Mouse (Mus musculus) mature B cell (primary cell): ENCODE measurements around the gene Ampd1.

ENCODE experiments used
- in situ Hi-C: fragments of 300-500 bp; cut with MboI; formaldehyde crosslinking; loops from 2 replicates; pipeline ENCODE4 v1.14.3; 2019

Gene Ampd1

DNA sequence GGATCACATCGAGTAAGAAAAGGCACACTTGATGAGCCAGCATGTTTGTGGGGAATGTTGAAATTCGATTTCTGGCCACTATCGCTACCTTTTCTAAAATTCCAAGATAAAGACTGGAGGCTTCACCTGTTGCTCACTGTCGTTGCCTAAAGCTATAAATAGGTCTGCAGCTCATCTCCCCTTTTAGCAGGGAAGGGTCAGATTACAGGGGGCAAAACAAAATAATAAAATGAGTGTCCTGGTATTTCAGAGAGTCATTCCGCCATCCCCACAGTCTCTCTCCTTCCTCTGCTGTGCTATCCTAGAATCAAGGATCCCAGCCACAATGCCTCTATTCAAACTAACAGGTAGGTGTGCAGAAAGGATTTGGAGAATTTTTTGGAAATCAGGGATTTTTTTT lies at the start of gene Ampd1:
Gene Ampd1, plus strand, starts transcription at position 244 of the 400 bp plus-strand sequence.
- in situ Hi-C loops = no loop called here

DNA sequence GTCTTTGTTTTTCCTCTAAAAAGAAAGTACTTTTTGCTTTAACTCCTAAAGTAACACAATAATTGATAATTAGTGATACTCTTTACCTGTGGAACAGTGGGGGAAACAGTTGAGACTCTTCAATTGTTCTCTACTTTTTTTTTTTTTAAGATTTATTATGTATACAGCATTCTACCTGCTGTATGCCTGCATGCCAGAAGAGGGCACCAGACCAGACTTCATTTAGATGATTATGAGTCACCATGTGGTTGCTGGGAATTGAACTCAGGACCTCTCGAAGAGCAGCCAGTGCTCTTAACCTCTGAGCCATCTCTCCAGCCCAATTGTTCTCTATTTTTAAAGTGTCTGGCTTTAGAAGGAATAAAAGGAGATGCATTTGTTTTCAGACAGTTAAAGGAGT lies 47.6 kb upstream of the Ampd1 start:
- in situ Hi-C loops = no loop called here

DNA sequence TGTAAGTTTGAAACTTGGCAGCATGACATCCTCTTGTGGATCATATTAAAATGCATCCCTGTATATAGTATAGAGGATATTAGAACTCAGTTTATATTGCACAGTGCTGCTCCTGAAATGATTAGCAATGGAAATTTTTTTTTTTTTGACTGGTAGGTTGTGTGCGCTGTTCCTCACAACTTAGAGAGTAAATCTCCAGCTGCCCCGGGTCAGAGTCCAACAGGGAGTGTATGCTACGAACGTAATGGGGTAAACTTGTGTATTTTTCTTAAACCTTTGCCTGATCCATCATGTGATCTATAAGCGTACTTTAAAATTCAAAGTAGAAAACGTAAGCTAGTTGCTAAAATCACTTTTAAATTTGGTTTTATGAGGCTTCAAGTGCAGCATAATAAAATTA lies 33.5 kb upstream of the Ampd1 start:
- in situ Hi-C loops = no loop called here

DNA sequence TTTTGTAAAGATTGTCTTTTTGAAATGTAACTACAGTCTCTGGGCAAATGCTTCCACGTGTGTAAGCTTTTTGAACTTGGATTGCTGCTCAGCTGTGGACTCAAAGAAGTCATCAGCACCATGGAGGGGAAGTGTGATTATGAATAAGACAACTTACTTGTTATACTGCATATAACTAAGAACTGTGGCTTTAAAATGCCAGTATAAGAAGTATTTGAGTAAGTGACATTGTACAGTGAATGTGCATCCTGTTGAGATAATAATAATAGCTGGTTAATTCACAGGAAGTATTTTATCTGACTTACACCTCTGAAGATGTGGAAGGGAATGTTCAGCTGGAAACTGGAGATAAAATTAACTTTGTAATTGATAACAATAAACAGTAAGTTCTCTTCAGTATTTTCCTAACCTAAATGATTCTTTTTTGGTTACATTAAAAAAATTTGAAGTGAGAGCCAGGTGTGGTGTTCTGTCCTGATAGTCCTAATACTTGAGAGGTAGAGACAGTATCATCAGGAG lies 32.9 kb upstream of the Ampd1 start:
- in situ Hi-C loops = no loop called here

DNA sequence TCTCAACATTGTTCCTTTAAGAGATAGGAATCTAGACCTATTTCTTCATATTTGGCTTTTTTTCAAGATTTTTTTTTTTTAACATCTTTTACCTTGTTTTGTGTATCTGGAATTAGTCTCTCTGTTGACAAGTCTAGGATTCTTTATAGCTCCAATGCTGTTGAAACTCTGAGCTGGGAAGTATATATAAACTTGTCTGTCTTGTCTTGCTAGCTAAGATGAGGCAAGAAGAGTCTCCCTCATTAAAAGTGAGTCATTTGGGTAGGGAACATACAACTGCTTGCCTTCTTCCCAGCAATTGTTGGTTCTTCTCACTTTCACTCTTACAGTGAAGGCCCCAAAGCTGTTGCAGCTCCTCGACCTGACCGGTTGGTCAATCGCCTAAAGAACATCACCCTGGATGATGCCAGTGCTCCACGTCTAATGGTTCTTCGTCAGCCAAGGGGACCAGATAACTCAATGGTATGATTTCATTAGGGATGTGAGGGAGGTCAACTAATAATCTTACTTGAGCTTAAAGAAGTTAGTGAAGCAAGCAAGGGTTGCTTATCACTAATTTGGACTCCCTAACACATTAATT lies 17.7 kb upstream of the Ampd1 start:
- in situ Hi-C loops = no loop called here

DNA sequence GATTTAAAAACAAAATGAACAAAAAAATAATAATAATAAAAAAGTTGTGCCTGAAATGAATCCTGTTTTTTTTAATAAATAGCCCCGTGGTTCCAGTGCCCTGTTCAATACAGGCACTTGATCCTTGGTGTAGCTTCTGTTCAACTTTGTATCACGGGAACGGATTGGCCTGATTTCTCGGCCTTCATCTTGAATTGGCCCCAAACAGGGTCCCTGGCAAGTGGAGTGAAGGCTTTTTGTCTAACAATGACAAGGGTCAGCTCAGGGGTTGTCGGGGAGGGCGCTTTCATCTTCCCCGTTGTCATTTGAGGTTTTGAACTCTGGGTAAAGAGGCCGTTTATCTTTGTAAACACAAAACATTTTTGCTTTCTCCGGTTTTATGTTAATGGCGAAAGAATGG lies 16.1 kb upstream of the Ampd1 start:
- in situ Hi-C loops = no loop called here

DNA sequence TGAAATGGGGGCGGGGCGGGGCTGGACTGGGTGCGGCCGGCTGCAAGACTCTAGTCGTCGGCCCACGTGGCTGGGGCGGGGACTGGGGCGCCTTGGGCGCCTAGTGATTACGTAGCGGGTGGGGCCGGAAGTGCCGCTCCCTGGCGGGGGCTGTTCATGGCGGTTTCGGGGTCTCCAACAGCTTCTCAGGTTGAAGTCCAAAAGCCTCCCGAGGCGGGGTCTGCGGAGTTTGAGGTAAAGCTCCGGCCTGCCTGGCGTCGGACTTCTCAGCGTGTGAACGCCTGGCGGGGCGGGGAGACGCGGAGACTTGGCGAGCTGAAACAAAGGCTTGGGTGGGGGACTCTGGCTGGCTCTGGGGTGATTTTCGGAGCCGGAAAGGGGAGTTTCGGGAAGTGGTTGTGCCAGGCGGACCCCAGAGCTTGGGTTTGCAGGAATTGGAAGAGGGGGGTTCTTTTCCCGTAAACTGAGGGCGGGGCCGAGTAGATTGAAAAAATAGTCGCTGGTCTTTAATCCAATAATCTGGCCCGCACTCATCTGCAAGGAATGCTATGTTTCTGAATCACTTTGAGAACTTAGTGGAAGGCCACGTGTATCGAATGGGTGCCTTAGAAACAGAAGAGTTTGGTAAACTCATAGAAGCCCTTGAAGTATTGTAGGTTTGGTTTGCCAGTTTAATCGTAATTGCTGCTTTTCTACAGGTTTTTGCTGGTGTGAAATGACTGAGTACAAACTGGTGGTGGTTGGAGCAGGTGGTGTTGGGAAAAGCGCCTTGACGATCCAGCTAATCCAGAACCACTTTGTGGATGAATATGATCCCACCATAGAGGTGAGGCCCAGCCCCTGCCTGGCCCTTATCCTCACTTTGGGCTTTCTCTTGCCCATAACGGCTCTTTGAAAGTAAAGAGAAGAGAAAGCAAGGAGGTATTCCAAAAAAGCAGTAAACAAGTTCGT lies 15.3 kb upstream of the Ampd1 start, which contains the start of gene Nras:
Gene Nras, plus strand, starts transcription at position 79 of the 951 bp plus-strand sequence.
- in situ Hi-C loops = no loop called here

DNA sequence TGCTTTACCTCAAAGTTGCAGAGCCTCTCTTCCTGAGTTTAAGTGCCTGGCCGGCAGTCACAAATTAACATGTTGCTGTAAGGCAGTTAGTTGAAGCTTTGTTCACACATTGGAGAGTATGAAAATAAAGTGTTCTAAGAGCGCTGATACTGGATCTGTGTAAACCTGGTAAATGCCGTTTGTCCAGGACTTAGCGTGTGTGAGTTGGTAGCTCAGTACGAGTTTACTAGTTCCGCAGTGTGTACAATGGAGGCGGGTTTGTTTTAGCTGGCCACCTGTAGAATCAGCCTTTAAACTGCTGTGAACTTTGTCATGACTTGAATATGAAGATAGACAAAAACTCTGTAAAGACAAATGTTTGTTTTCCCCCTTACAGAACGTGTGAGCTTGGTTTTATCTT lies 6.9 kb upstream of the Ampd1 start:
- in situ Hi-C loops = no loop called here

DNA sequence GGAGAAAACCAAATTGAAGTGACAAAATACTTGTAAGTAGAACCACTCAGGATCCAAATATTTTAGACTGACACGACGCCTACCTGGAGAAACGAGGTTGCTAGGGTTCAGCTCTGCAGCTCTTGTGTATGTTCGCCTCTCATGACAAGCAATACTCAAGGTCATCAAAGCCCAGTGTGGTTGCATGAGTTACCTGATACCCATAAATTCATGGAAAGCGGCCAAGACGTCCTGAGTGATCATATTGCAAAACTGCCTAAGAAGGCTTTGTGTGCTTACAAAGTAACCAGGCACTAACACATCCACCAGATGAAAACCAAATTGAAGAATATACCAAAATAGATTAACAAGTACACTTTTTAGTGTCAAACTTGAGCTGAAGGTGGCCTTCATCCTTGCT lies 4.8 kb upstream of the Ampd1 start:
- in situ Hi-C loops = no loop called here

DNA sequence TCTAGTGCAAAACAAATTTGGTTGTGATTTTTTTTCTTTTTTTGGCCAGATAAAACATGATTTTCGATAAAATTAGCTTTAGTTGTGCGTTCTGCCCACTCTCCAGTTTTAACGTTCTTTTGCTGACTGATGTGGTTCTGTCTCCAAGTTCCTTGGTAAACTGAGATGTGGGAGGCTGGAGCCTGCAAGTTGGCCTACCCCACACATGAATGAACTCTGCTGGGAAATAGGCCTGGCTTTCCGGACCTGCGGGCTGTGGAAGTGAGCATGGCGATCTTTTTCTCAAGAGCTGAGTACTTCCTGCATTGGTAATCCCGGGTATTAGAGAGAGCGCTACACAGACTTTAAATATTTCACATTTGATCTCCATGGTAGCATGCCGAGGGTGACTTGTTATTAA lies 2.1 kb downstream of the Ampd1 start:
- in situ Hi-C loops = no loop called here

DNA sequence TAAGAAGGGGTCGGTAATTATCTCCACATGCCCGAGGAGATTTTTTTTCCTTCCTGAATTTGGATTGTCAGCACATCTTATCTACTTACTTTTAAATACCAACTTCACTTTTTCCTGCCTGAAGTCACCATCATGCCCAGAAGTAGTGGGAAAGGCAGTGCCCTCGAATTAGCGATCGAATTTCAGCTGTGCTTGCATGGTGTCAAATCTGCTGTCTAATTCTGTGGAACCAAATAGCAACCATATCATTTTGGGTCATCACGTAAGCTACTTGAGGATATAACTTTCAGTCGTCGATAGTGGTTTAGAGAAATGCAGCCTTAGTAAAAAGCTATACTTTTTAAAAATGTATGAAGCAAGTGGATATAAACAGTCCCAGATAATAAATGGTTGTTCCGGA lies 2.7 kb downstream of the Ampd1 start:
- in situ Hi-C loops = no loop called here

DNA sequence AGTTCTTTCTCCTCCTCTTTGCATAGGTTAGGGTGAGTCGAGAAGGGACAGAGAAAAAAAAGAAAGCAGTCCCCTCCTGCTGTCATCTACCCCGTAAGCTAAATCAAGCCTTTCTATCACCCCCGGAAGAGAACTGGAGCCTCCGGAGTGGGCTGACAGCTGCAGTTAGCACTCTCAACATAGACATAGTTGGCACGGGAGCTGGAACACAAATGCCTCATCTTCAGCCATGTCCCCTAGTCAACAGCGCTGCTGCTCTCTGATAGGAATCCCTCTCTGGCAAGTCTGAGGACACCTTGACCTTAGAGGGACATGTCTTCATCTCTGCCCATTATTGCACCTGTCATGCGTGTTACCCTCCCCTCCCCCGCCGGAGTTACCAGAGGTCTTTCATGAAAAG lies 5.5 kb downstream of the Ampd1 start:
- in situ Hi-C loops = no loop called here

DNA sequence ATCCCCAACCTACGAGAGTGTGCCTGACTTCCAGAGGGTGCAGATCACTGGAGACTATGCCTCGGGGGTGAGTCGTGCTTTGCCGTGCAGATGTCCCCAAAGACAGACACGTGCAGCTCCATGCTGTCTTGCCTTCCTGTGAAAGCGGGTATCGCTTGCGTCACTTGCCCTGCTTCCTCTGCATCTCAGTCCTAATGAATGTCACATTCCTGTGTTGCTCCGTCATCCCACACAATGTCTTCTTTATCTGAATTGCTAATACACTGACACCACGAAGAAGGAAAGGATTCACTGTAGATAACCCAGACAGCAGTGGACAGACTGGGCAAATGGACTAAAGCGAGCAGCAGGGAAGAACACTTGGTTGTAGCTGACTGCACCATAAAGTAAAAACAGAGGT lies 7.2 kb downstream of the Ampd1 start:
- in situ Hi-C loops = no loop called here

DNA sequence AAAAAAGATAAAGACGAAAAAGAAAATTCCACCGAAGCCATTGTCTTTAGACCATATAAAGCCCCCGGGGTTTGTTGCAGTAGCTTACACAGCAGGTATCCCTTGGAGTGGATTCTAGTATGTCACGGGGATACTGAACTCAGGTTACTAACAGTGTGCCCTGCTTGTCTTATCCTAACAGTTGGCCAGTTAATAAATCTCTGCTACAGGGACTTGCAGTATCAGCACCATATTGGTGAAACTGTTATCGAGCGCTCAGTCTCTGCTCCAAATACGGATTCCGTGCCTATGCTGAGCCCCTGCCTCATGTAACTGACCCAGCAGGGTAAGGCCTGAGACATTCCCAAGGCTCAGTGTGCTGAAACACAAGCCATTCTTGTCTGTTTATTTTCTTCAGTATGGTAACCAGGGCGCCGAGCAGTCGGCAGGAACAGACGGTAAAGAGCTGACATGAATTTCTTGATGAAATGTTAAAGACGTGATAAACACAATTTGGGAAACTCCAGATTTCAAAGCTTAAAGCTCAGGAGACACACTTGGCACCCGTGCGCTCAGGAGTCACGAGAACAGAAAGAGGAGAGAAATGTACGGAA lies 8.1 kb downstream of the Ampd1 start:
- in situ Hi-C loops = no loop called here

DNA sequence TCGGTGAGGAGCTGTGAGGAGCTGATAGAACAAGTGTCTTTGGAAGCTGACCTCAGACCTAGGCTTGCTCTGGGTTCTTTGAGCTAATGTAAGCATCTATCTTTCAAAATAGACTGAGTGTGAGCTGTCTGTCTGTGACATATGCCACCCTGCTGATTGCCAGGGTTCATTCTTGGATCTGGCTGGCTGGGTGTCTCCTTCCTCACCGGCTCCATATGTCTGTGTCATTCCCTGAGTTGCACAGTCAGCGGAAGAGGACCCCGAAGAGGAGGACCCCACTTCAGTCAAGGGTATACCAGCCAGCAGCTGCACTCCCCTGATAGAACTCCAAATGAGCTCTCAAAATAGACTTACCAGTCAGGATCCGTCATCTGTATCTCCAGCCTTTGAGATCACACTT lies 8.9 kb downstream of the Ampd1 start:
- in situ Hi-C loops = no loop called here

DNA sequence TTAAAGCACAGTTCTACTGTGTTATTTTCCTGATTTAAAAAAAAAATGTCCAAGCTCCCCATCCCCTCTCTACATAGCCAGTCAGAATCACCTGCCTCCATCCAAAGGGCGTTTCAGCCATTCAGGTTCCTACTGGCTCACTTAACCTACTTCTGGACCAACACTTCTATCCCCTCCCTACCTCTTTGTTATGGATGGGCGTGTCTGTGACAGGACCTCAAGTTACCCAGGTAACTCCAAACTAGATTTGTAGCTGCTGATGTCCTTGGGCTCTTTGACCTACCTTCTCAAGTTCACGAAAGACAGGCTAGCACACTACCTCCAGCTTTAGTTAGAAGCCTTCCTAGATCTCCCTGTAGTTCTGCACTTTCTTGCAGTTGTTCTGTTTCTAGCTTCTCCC lies 12.2 kb downstream of the Ampd1 start:
- in situ Hi-C loops = no loop called here

DNA sequence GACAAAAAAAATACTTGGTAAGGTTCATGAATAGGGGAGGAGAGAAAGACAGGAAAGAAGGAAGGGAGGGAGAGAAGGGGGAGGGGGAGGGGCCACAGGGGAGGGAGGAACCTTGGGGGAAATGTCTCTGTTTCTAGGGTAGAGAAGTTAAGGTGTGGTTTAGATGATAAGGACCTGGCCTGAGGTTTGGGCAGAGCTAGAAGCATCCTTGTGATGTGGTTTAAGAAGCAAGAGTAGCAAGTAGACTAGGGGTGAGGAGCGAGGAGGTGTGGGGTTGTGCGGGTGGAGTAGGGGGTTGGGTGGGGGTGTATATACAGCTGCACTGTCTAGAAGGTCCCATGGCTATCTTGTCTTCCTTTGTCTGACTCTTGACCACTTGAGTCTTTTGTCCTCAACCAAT lies 17.9 kb downstream of the Ampd1 start:
- in situ Hi-C loops = no loop called here

DNA sequence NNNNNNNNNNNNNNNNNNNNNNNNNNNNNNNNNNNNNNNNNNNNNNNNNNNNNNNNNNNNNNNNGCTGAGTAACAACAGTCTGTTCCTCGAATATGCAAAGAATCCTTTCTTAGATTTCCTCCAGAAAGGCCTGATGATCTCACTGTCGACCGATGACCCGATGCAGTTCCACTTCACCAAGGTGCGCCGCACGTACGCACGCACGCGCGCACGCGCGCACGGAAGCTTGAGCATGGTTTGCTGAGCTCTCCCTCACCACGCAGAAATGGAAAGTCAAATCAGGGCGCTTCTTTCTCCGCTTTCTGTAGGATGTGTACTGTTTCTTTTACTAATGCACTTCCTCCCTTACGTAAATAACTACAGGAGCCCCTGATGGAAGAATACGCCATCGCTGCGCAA lies 24.8 kb downstream of the Ampd1 start:
- in situ Hi-C loops = no loop called here

DNA sequence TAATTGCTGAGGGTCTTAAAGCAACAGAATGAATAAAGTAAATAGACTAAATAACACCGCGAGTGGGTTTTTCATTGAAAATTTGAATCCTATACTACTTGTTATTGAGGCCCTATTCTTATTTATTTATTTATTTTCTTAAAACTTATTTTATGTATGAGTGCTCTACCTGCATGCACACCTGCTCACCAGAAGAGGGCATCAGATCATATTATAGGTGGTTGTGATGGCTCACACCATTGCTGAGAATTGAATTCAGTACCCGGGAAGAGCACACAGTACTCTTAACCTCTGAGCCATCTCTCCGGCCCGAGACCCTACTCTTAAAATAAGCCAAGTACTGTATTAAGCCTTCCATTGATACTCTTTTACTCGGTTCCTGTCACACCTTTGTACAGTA lies 25.9 kb downstream of the Ampd1 start:
- in situ Hi-C loops = no loop called here

DNA sequence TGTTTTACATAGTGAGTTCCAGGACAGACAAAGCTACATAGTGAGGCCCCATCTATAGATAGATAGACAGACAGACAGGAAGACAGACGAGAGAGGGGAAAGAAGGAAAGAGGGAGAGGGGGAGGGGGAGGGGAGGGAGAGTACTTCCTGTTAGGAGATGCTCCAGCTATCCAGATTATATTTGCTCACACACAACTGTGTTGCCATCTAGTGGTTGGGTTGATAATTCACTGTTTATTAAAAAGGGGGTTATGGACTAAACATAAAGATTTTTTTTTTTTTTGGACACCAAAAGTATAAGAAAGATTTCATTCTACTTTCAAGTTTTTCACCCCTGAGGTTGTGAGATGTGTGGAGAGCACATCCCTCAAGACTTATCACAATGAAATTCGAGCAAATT lies 26.9 kb downstream of the Ampd1 start:
- in situ Hi-C loops = no loop called here

DNA sequence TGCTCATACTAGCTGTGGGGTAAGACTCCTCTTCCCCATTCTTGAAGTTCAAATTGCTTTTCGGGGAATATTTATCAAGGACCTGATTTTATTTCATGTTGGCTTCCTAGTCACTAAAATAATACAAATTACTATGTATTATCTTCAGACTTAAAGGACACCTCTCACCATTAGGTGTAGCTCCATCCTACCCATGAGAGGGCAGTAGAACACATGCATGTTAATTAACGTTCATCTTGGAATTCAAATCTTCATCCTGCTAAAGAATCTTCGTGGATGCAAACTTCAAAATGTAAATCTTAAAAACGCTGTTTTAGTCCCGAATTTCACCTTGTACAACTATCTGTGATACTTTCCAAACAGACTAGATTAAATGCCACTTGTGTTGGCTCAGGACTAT lies 27.4 kb downstream of the Ampd1 start:
- in situ Hi-C loops = no loop called here

DNA sequence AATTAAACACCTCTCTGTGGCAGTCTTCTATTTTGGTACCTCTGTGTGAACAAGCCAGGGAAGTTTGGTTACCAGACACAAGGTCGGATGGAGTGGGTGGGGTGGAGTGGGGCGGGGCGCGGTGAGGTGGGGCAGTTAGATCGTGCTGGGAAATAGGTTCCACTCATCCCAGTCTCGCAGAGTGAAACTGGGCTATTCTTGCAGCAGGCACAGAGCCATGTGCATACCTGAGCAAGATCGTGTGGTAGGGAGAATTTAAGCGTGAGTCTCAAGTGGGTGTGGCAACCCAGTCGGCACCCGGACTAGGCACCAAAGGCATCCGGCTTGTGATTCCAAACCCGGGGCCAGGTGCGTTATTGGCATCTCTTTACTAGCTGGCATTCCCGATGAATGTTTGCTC lies 28.1 kb downstream of the Ampd1 start:
- in situ Hi-C loops = no loop called here
